Mouse (Mus musculus) right cerebral cortex, postnatal 36 days (tissue): ENCODE data around the gene Slc51a.

ENCODE experiments used
- DNase-seq, 2 experiments: peaks; one replicate each; pipeline ENCODE4 v3.0.0; 2022; ENCODE audit warnings: low spot score in 2 of 2, mixed read lengths in 1 of 2

The Slc51a gene

DNA sequence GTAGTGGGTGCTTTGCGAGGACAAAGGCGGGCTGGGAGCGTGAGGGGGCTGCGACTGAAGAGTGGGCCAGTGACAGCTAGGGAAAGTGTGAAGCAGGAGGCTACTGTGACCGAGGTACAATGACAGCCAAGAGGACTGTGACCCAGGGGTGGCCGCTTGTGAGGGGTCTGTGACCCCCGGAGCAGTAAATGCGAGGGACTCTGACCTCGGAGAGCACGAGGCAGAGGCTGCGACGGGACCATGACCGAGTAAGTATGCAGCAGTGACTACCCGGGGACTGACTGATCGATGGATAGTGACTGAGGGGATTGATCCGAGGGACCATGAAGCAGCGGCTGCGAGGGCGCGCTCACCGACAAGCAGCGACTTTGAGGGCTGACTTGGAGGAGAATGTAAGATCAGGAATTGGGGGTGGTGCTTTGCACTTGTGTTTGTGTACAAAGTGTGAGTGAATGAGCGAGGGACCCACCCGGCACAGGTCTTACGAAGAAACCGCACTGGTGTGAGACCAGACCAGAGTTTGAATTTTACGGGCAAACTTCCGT is 56.6 kb downstream of the Slc51a start:
- no peak for DNase-seq

GRCm38 (mm10) chr16:32430474-32431046 is 57.1 kb downstream of the Slc51a start, which contains the start of gene Pcyt1a:
Pcyt1a (plus strand) TSS chr16:32430921.
- peak; percentile 86 to 87 for DNase-seq

GRCm38 (mm10) chr16:32427506-32427905 is 60.2 kb downstream of the Slc51a start:
- DNase-seq = no peak
